Mouse (Mus musculus): ENCODE measurements around the gene Hoxa4. TPM values are rescaled to one million over a fixed set of nuclear protein-coding genes. Genes with fewer than 3 reads are reported as not detected.

Gene Hoxa4
- polyA plus RNA-seq, 1 experiment from 2014 or later = 1.6 TPM

DNA sequence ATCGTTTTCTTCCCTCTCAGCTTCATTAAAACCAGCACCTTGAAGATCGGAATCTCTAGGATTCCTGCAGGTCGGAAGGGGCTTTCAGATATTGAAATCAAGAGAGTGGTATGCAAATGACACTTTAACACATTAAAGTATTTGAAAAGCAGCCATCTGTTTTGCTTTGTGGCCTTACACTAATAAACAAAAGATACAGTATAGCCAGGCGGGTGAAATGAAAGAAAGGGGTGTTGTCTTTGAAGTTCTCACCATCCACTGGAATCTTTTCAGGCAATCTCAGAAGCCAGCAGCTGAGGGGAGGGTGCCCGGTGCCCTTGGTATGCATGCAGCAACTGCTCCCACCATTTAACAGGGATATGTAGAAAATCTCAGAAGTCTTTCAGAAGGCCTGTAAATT is 37.5 kb downstream of the Hoxa4 start:
- no peak overlapping the region for H3K27ac ChIP-seq
- no peak for TF ChIP-seq CTCF (IDR thresholded peaks at IDR 0.05; ENCODE audit: low read depth)
- no peaks in the 10 kb centered on the region for H3K9me3 ChIP-seq (replicated peaks; ENCODE audit: low read length)
- H3K27me3 ChIP-seq (ENCODE audit: insufficient read depth, low read length) = peaks cover 37% of the 10 kb centered on the region
- WGBS = 59% methylated on average over 5 of the region's 5 CpGs
- ATAC-seq (replicated peaks; ENCODE audit: low FRiP score, low read depth) (no peak), DNase-seq (ENCODE audit: low spot score) (no peak)
- H3K9ac ChIP-seq (ENCODE audit: low read depth, low read length) = no peak overlapping the region
- H3K4me2 ChIP-seq (ENCODE audit: low read length) = no peak overlapping the region
- H3K4me1 ChIP-seq (replicated peaks; ENCODE audit: insufficient read depth, low read length) = peaks cover under 1% of the 10 kb centered on the region; the same call in 1 of the 2 replicates
- no peaks in the 10 kb centered on the region for H3K36me3 ChIP-seq (ENCODE audit: insufficient read depth, low read length)
- H3K4me3 ChIP-seq (replicated peaks; ENCODE audit: low read depth, low read length) = no peak overlapping the region

DNA sequence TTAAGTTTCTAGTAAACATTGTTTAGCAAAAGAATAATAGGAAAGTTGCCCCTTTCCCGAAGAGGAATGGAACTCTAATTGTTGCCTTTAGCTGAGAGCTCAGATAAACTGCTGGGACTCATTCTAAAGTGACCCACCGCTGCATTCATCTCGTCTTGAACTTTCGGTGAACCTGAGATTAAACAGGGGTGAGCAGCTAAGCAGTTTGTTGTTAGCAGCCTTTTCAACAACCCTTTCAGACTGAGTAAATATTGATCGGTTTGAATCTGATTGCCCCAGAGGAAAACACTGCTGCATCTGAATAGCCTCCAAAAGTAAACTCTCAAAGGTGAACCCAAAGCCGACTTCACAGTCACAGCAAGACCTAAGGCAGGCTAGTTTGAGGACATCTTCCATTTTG is 38.3 kb downstream of the Hoxa4 start:
- H3K4me2 ChIP-seq (ENCODE audit: low read length) = no peak overlapping the region

GRCm38 (mm10) chr6:52152226-52153193 is 39.0 kb downstream of the Hoxa4 start:
- TF ChIP-seq CTCF (IDR thresholded peaks at IDR 0.05; ENCODE audit: low read depth) = no peak
- ATAC-seq (replicated peaks; ENCODE audit: low FRiP score, low read depth) (no peak), DNase-seq (ENCODE audit: low spot score) (no peak)
- Histone ChIP-seq H3K4me3 (replicated peaks; ENCODE audit: low read depth, low read length) (no peak overlapping the region), H3K27ac (no peak overlapping the region), H3K4me1 (replicated peaks; ENCODE audit: insufficient read depth, low read length) (no peaks in the 10 kb centered on the region), H3K27me3 (ENCODE audit: insufficient read depth, low read length) (peaks cover 37% of the 10 kb centered on the region), H3K36me3 (ENCODE audit: insufficient read depth, low read length) (no peaks in the 10 kb centered on the region), H3K9ac (ENCODE audit: low read depth, low read length) (no peak overlapping the region), H3K4me2 (ENCODE audit: low read length) (no peak overlapping the region), H3K9me3 (replicated peaks; ENCODE audit: low read length) (no peaks in the 10 kb centered on the region)
- 47% methylated on average over 16 of the region's 16 CpGs for WGBS

More for the DNA sequence above, 38.3 kb downstream of the Hoxa4 start:
- no peaks in the 10 kb centered on the region for H3K36me3 ChIP-seq (ENCODE audit: insufficient read depth, low read length)
- no peak for TF ChIP-seq CTCF (IDR thresholded peaks at IDR 0.05; ENCODE audit: low read depth)
- no peak overlapping the region for H3K27ac ChIP-seq
- no peak overlapping the region for H3K4me3 ChIP-seq (replicated peaks; ENCODE audit: low read depth, low read length)
- 24% methylated on average over 6 of the region's 6 CpGs for WGBS
- H3K27me3 ChIP-seq (ENCODE audit: insufficient read depth, low read length) = peaks cover 37% of the 10 kb centered on the region
- H3K9ac ChIP-seq (ENCODE audit: low read depth, low read length) = no peak overlapping the region
- ATAC-seq (replicated peaks; ENCODE audit: low FRiP score, low read depth) = no peak
- no peak for DNase-seq (ENCODE audit: low spot score)
- H3K9me3 ChIP-seq (replicated peaks; ENCODE audit: low read length) = no peaks in the 10 kb centered on the region
- H3K4me1 ChIP-seq (replicated peaks; ENCODE audit: insufficient read depth, low read length) = no peaks in the 10 kb centered on the region

DNA sequence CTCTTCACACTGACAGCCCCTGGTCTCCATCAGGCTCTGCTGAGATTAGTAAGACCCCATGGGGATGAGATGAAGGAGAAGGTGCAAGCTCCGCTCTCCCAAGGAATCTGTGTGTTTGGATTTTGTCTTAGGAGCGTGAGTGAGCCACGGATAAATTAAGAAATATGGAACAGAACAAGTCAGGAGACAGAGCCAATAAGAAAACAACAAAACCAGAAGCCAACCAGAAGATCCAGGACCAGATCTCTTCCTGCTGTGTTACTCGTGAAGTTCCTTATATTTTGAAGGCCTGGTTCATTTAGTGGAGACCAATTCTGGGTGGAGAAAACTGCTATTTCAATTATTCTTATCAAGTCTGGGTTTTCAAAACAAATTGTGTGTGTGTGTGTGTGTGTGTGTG is 40.0 kb downstream of the Hoxa4 start:
- no peak for DNase-seq (ENCODE audit: low spot score)
- TF ChIP-seq CTCF (IDR thresholded peaks at IDR 0.05; ENCODE audit: low read depth) = no peak
- H3K9ac ChIP-seq (ENCODE audit: low read depth, low read length) = no peak overlapping the region
- no peaks in the 10 kb centered on the region for H3K4me1 ChIP-seq (replicated peaks; ENCODE audit: insufficient read depth, low read length)
- no peak overlapping the region for H3K4me2 ChIP-seq (ENCODE audit: low read length)
- H3K9me3 ChIP-seq (replicated peaks; ENCODE audit: low read length) = no peaks in the 10 kb centered on the region
- WGBS = 76% methylated on average over 4 of the region's 4 CpGs
- H3K36me3 ChIP-seq (ENCODE audit: insufficient read depth, low read length) = no peaks in the 10 kb centered on the region
- peaks cover 30% of the 10 kb centered on the region for H3K27me3 ChIP-seq (ENCODE audit: insufficient read depth, low read length)
- ATAC-seq (replicated peaks; ENCODE audit: low FRiP score, low read depth) = no peak
- no peak overlapping the region for H3K4me3 ChIP-seq (replicated peaks; ENCODE audit: low read depth, low read length)
- no peak overlapping the region for H3K27ac ChIP-seq

- Histone ChIP-seq H3K4me2 (ENCODE audit: low read length) (peak overlapping the region; percentile 23; the same call in 1 of the 2 replicates), H3K4me1 (replicated peaks; ENCODE audit: insufficient read depth, low read length) (no peaks in the 10 kb centered on the region), H3K9ac (ENCODE audit: low read depth, low read length) (no peak overlapping the region), H3K27me3 (ENCODE audit: insufficient read depth, low read length) (peaks cover 23% of the 10 kb centered on the region), H3K9me3 (replicated peaks; ENCODE audit: low read length) (no peaks in the 10 kb centered on the region), H3K4me3 (replicated peaks; ENCODE audit: low read depth, low read length) (no peak overlapping the region), H3K27ac (no peak overlapping the region), H3K36me3 (ENCODE audit: insufficient read depth, low read length) (no peaks in the 10 kb centered on the region)
- WGBS = 19% methylated on average over 16 of the region's 16 CpGs
- ATAC-seq (replicated peaks; ENCODE audit: low FRiP score, low read depth) (no peak; the same call in 1 of the 2 replicates), DNase-seq (ENCODE audit: low spot score) (peak; percentile 54)
- TF ChIP-seq CTCF (IDR thresholded peaks at IDR 0.05; ENCODE audit: low read depth) = no peak
Measured at GRCm38 (mm10) chr6:52150401-52150966, 41.1 kb downstream of the Hoxa4 start.

MicroRNAs within 50 kb of the gene (microRNA counts, 519-probe panel; counts per million panel counts)
- 7,102 counts per million, percentile 95 among the panel's probes with 10 or more counts for microRNA mmu-miR-196b

Small RNA genes within 50 kb of the gene (microRNA-seq; reads per million reads assigned to microRNA genes)
- gene Mir196b = 27,168 reads per million, percentile 97 among the genes with 10 or more reads in this experiment

Other genes with a start within 250 kb of the Hoxa4 start
- gene Skap2, start 179.2 kb downstream of the Hoxa4 start, polyA plus RNA-seq (2015; fragmentation: Nextera tagmentation; extraction: Ambion mirVana) = 35.6 and 37.0 TPM in 2 replicates
- 0.33 and 0.64 TPM in 2 replicates for gene Hoxa1, start 33.4 kb downstream of the Hoxa4 start, polyA plus RNA-seq (2015; fragmentation: Nextera tagmentation; extraction: Ambion mirVana)
- gene Hoxa2, start 26.9 kb downstream of the Hoxa4 start, polyA plus RNA-seq (2015; fragmentation: Nextera tagmentation; extraction: Ambion mirVana) = 2.3 and 2.4 TPM in 2 replicates
- 1.3 TPM in 2 replicates for gene 5730596B20Rik, start 14.3 kb downstream of the Hoxa4 start, polyA plus RNA-seq (2015; fragmentation: Nextera tagmentation; extraction: Ambion mirVana)
- gene Hoxa5, start 12.8 kb upstream of the Hoxa4 start, polyA plus RNA-seq (2015; fragmentation: Nextera tagmentation; extraction: Ambion mirVana) = 9.7 and 10.4 TPM in 2 replicates
- gene Hoxa6, start 17.0 kb upstream of the Hoxa4 start, polyA plus RNA-seq (2015; fragmentation: Nextera tagmentation; extraction: Ambion mirVana) = 2.8 and 3.0 TPM in 2 replicates
- gene Hoxa3, start 21.6 kb upstream of the Hoxa4 start, polyA plus RNA-seq (2015; fragmentation: Nextera tagmentation; extraction: Ambion mirVana) = 4.8 and 6.0 TPM in 2 replicates
- gene Gm28308, start 21.6 kb upstream of the Hoxa4 start, polyA plus RNA-seq (2015; fragmentation: Nextera tagmentation; extraction: Ambion mirVana) = 0.66 and 2.1 TPM in 2 replicates
- 29.7 and 31.7 TPM in 2 replicates for gene Hoxa7, start 30.1 kb upstream of the Hoxa4 start, polyA plus RNA-seq (2015; fragmentation: Nextera tagmentation; extraction: Ambion mirVana)
- gene Hoxa9, start 39.3 kb upstream of the Hoxa4 start, polyA plus RNA-seq (2015; fragmentation: Nextera tagmentation; extraction: Ambion mirVana) = 57.3 and 57.8 TPM in 2 replicates
- gene Hoxa10, start 49.1 kb upstream of the Hoxa4 start, polyA plus RNA-seq (2015; fragmentation: Nextera tagmentation; extraction: Ambion mirVana) = 175 and 183 TPM in 2 replicates
- 24.7 and 27.7 TPM in 2 replicates for gene Hoxa11, start 54.1 kb upstream of the Hoxa4 start, polyA plus RNA-seq (2015; fragmentation: Nextera tagmentation; extraction: Ambion mirVana)
- not detected in 2 replicates for gene Hoxa13, start 69.1 kb upstream of the Hoxa4 start, polyA plus RNA-seq (2015; fragmentation: Nextera tagmentation; extraction: Ambion mirVana)
- not detected in 2 replicates for gene Evx1, start 121.7 kb upstream of the Hoxa4 start, polyA plus RNA-seq (2015; fragmentation: Nextera tagmentation; extraction: Ambion mirVana)